Mouse (Mus musculus): Measurements from ENCODE around the gene Agxt2. TPM values are rescaled to one million over a fixed set of nuclear protein-coding genes. Genes with fewer than 3 reads are reported as not detected.

Agxt2 gene
- polyA plus RNA-seq (2012; rRNA removed; ENCODE audit: low replicate concordance), result 0.09 TPM in 1 of 2 replicates, not detected in the other

GRCm38 (mm10) chr15:10358039-10358948 lies at the start of gene Agxt2:
Gene Agxt2, plus strand, starts transcription at chr15:10358532.

GRCm38 (mm10) chr15:10325080-10325479 lies 33.3 kb upstream of the Agxt2 start, which contains the start of gene Gm21973:
Gene Gm21973, plus strand, starts transcription at chr15:10325380.

Other genes with a start within 250 kb of the Agxt2 start
- gene Prlr, start 181.3 kb upstream of the Agxt2 start, polyA plus RNA-seq (2012; rRNA removed; ENCODE audit: low replicate concordance), result 5.8 and 15.5 TPM in 2 replicates
- gene Gm21973, start 33.2 kb upstream of the Agxt2 start, polyA plus RNA-seq (2012; rRNA removed; ENCODE audit: low replicate concordance), result not detected in 2 replicates
- gene Dnajc21, start 112.0 kb downstream of the Agxt2 start, polyA plus RNA-seq (2012; rRNA removed; ENCODE audit: low replicate concordance), result 0.32 and 0.44 TPM in 2 replicates
- 0.09 and 0.13 TPM in 2 replicates for gene Brix1, start 127.4 kb downstream of the Agxt2 start, polyA plus RNA-seq (2012; rRNA removed; ENCODE audit: low replicate concordance)
- 2.5 and 3.2 TPM in 2 replicates for gene Rad1, start 127.5 kb downstream of the Agxt2 start, polyA plus RNA-seq (2012; rRNA removed; ENCODE audit: low replicate concordance)
- gene Ttc23l, start 200.1 kb downstream of the Agxt2 start, polyA plus RNA-seq (2012; rRNA removed; ENCODE audit: low replicate concordance), result not detected in 2 replicates

All from duodenum, adult 2 months (tissue).